Mouse (Mus musculus): ENCODE data around the gene Pacrg. TPM values are rescaled to one million over a fixed set of nuclear protein-coding genes. Genes with fewer than 3 reads are reported as not detected.

Gene Pacrg
- polyA plus RNA-seq, 1 experiment from 2014 or later: 1.5 TPM

- no peaks in the 10 kb centered on the region for H3K36me3 ChIP-seq (replicated peaks)
- 89% methylated on average over 4 of the region's 4 CpGs for WGBS
- H3K4me1 ChIP-seq: no peaks in the 10 kb centered on the region
- DNase-seq (ENCODE audit: low spot score): no peak
- no peak overlapping the region for H3K4me3 ChIP-seq
- no peaks in the 10 kb centered on the region for H3K27me3 ChIP-seq (replicated peaks; ENCODE audit: low read depth, poor library complexity, severe bottlenecking)
- no peaks in the 10 kb centered on the region for H3K9me3 ChIP-seq
- no peak overlapping the region for H3K27ac ChIP-seq (replicated peaks)
Measured at GRCm38 (mm10) chr17:10784401-10784920, 55.6 kb downstream of the Pacrg start.

GRCm38 (mm10) chr17:10776503-10776902 lies 63.6 kb downstream of the Pacrg start:
- DNase-seq (ENCODE audit: low spot score): no peak
- no peaks in the 10 kb centered on the region for H3K36me3 ChIP-seq (replicated peaks)
- WGBS: 51% methylated on average over 10 of the region's 10 CpGs
- no peak overlapping the region for H3K27ac ChIP-seq (replicated peaks)
- H3K4me1 ChIP-seq: peaks cover 13% of the 10 kb centered on the region
- 0 out of 2 replicates have a peak, but pooled peaks cover 3% of the 10 kb centered on the region for H3K27me3 ChIP-seq (replicated peaks; ENCODE audit: low read depth, poor library complexity, severe bottlenecking)
- H3K9me3 ChIP-seq: no peaks in the 10 kb centered on the region
- no peak overlapping the region for H3K4me3 ChIP-seq

- no peak overlapping the region for H3K27ac ChIP-seq (replicated peaks)
- 83% methylated on average over 1 of the region's 1 CpGs for WGBS
- H3K27me3 ChIP-seq (replicated peaks; ENCODE audit: low read depth, poor library complexity, severe bottlenecking): 0 out of 2 replicates have a peak, but pooled peaks cover 3% of the 10 kb centered on the region
- no peaks in the 10 kb centered on the region for H3K9me3 ChIP-seq
- H3K36me3 ChIP-seq (replicated peaks): no peaks in the 10 kb centered on the region
- no peak for DNase-seq (ENCODE audit: low spot score)
- H3K4me1 ChIP-seq: peaks cover 18% of the 10 kb centered on the region
- H3K4me3 ChIP-seq: no peak overlapping the region
Measured at GRCm38 (mm10) chr17:10774468-10774867, 65.6 kb downstream of the Pacrg start.

GRCm38 (mm10) chr17:10772207-10772606 lies 67.9 kb downstream of the Pacrg start:
- H3K36me3 ChIP-seq (replicated peaks): no peaks in the 10 kb centered on the region
- no peaks in the 10 kb centered on the region for H3K9me3 ChIP-seq
- 0 out of 2 replicates have a peak, but pooled peaks cover 3% of the 10 kb centered on the region for H3K27me3 ChIP-seq (replicated peaks; ENCODE audit: low read depth, poor library complexity, severe bottlenecking)
- peaks cover 18% of the 10 kb centered on the region for H3K4me1 ChIP-seq
- H3K4me3 ChIP-seq: no peak overlapping the region
- H3K27ac ChIP-seq (replicated peaks): no peak overlapping the region
- WGBS: 74% methylated on average over 3 of the region's 3 CpGs
- no peak for DNase-seq (ENCODE audit: low spot score)

GRCm38 (mm10) chr17:10769873-10770272 lies 70.2 kb downstream of the Pacrg start:
- Histone ChIP-seq H3K4me3 (no peak overlapping the region), H3K36me3 (replicated peaks) (no peaks in the 10 kb centered on the region), H3K9me3 (no peaks in the 10 kb centered on the region), H3K27me3 (replicated peaks; ENCODE audit: low read depth, poor library complexity, severe bottlenecking) (0 out of 2 replicates have a peak, but pooled peaks cover 3% of the 10 kb centered on the region), H3K27ac (replicated peaks) (no peak overlapping the region), H3K4me1 (peaks cover 5% of the 10 kb centered on the region)
- no peak for DNase-seq (ENCODE audit: low spot score)
- WGBS: 76% methylated on average over 6 of the region's 6 CpGs

- H3K27ac ChIP-seq (replicated peaks): no peak overlapping the region
- DNase-seq (ENCODE audit: low spot score): no peak
- no peaks in the 10 kb centered on the region for H3K27me3 ChIP-seq (replicated peaks; ENCODE audit: low read depth, poor library complexity, severe bottlenecking)
- no peaks in the 10 kb centered on the region for H3K36me3 ChIP-seq (replicated peaks)
- no peak overlapping the region for H3K4me3 ChIP-seq
- peaks cover 5% of the 10 kb centered on the region for H3K4me1 ChIP-seq
- no peaks in the 10 kb centered on the region for H3K9me3 ChIP-seq
- 77% methylated on average over 10 of the region's 10 CpGs for WGBS
Measured at GRCm38 (mm10) chr17:10766735-10767406, 73.2 kb downstream of the Pacrg start.

GRCm38 (mm10) chr17:10764343-10764742 lies 75.8 kb downstream of the Pacrg start:
- no peaks in the 10 kb centered on the region for H3K9me3 ChIP-seq
- DNase-seq (ENCODE audit: low spot score): no peak
- H3K4me3 ChIP-seq: no peak overlapping the region
- H3K27me3 ChIP-seq (replicated peaks; ENCODE audit: low read depth, poor library complexity, severe bottlenecking): no peaks in the 10 kb centered on the region
- H3K27ac ChIP-seq (replicated peaks): no peak overlapping the region
- H3K4me1 ChIP-seq: no peaks in the 10 kb centered on the region; the same call in 1 of the 2 replicates
- WGBS: 87% methylated on average over 1 of the region's 1 CpGs
- H3K36me3 ChIP-seq (replicated peaks): no peaks in the 10 kb centered on the region

- DNase-seq (ENCODE audit: low spot score): no peak
- WGBS: 96% methylated on average over 5 of the region's 5 CpGs
- Histone ChIP-seq H3K27ac (replicated peaks) (no peak overlapping the region), H3K9me3 (no peaks in the 10 kb centered on the region), H3K36me3 (replicated peaks) (no peaks in the 10 kb centered on the region), H3K4me1 (no peaks in the 10 kb centered on the region), H3K27me3 (replicated peaks; ENCODE audit: low read depth, poor library complexity, severe bottlenecking) (no peaks in the 10 kb centered on the region), H3K4me3 (no peak overlapping the region)
Measured at GRCm38 (mm10) chr17:10757455-10757854, 82.7 kb downstream of the Pacrg start.

- H3K27ac ChIP-seq (replicated peaks): peak overlapping the region; percentile 69
- no peaks in the 10 kb centered on the region for H3K36me3 ChIP-seq (replicated peaks)
- WGBS: 8% methylated on average over 4 of the region's 4 CpGs
- no peak overlapping the region for H3K4me3 ChIP-seq
- H3K27me3 ChIP-seq (replicated peaks; ENCODE audit: low read depth, poor library complexity, severe bottlenecking): no peaks in the 10 kb centered on the region
- H3K4me1 ChIP-seq: peaks cover 12% of the 10 kb centered on the region
- no peaks in the 10 kb centered on the region for H3K9me3 ChIP-seq
- DNase-seq (ENCODE audit: low spot score): peak; percentile 60
Measured at GRCm38 (mm10) chr17:10744709-10745461, 95.2 kb downstream of the Pacrg start.

GRCm38 (mm10) chr17:10740083-10740482 lies 100.0 kb downstream of the Pacrg start:
- no peaks in the 10 kb centered on the region for H3K36me3 ChIP-seq (replicated peaks)
- no peaks in the 10 kb centered on the region for H3K27me3 ChIP-seq (replicated peaks; ENCODE audit: low read depth, poor library complexity, severe bottlenecking)
- WGBS: 92% methylated on average over 2 of the region's 2 CpGs
- H3K9me3 ChIP-seq: no peaks in the 10 kb centered on the region
- no peak overlapping the region for H3K4me3 ChIP-seq
- no peak overlapping the region for H3K27ac ChIP-seq (replicated peaks)
- H3K4me1 ChIP-seq: peaks cover 9% of the 10 kb centered on the region
- DNase-seq (ENCODE audit: low spot score): no peak

- Histone ChIP-seq H3K27me3 (replicated peaks; ENCODE audit: low read depth, poor library complexity, severe bottlenecking) (no peaks in the 10 kb centered on the region), H3K27ac (replicated peaks) (no peak overlapping the region), H3K36me3 (replicated peaks) (no peaks in the 10 kb centered on the region), H3K4me3 (no peak overlapping the region), H3K9me3 (no peaks in the 10 kb centered on the region), H3K4me1 (no peaks in the 10 kb centered on the region)
- no peak for DNase-seq (ENCODE audit: low spot score)
Measured at GRCm38 (mm10) chr17:10737966-10738365, 102.1 kb downstream of the Pacrg start.

GRCm38 (mm10) chr17:10734733-10735132 lies 105.4 kb downstream of the Pacrg start:
- no peak overlapping the region for H3K27ac ChIP-seq (replicated peaks)
- no peaks in the 10 kb centered on the region for H3K27me3 ChIP-seq (replicated peaks; ENCODE audit: low read depth, poor library complexity, severe bottlenecking)
- whole genome bisulfite sequencing: 73% methylated on average over 6 of the region's 6 CpGs
- H3K4me1 ChIP-seq: no peaks in the 10 kb centered on the region
- H3K9me3 ChIP-seq: no peaks in the 10 kb centered on the region
- DNase-seq (ENCODE audit: low spot score): no peak
- H3K36me3 ChIP-seq (replicated peaks): no peaks in the 10 kb centered on the region
- no peak overlapping the region for H3K4me3 ChIP-seq

Data from embryonic facial prominence, embryonic 10.5 days (tissue).